Mouse (Mus musculus) limb, embryonic 14.5 days (tissue): ENCODE measurements at regions not wholly inside any gene's neighbourhood (a gene's known extent, or its start where the extent isn't known, plus 50 kb on each side); places are given as distances from the start of the nearest gene placed in this dataset.

ENCODE experiments used
- ATAC-seq: fragments of 200-750 bp; cut with Nextera tagmentation; 2 replicates; pipeline ENCODE4 v1.8.0; 2017; ENCODE audit warnings: low read depth, moderate number of reproducible peaks, moderate TSS enrichment; ENCODE audit not compliant: low FRiP score
- DNase-seq: peaks from one replicate; pipeline ENCODE4 v3.0.0-alpha.2; 2015; ENCODE audit warnings: low spot score
- H3K27ac ChIP-seq: fragments of 300-500 bp; sonication (generic); replicated peaks from 2 replicates; pipeline ENCODE4 v1.5.1; 2014; ENCODE audit warnings: low read depth, mild to moderate bottlenecking, low read length, moderate library complexity, mixed read lengths
- H3K27me3 ChIP-seq: fragments of 300-500 bp; sonication (generic); 2 replicates; pipeline ENCODE4 v1.6.1; 2014; ENCODE audit warnings: low read length, mixed read lengths; ENCODE audit not compliant: control insufficient read depth, insufficient read depth
- H3K36me3 ChIP-seq: fragments of 300-500 bp; sonication (generic); 2 replicates; pipeline ENCODE4 v1.6.1; 2014; ENCODE audit warnings: mild to moderate bottlenecking, low read length, moderate library complexity, mixed read lengths; ENCODE audit not compliant: control insufficient read depth, insufficient read depth
- H3K4me1 ChIP-seq: fragments of 300-500 bp; sonication (generic); 2 replicates; pipeline ENCODE4 v1.6.1; 2014; ENCODE audit warnings: antibody characterized with exemption, low read length, mixed read lengths; ENCODE audit not compliant: control insufficient read depth, insufficient read depth
- H3K4me2 ChIP-seq: fragments of 300-500 bp; sonication (generic); replicated peaks from 2 replicates; pipeline ENCODE4 v1.6.1; 2014; ENCODE audit warnings: low read depth, mild to moderate bottlenecking, low read length, moderate library complexity; ENCODE audit not compliant: severe bottlenecking
- H3K4me3 ChIP-seq: fragments of 300-500 bp; sonication (generic); replicated peaks from 2 replicates; pipeline ENCODE4 v1.5.1; 2014; ENCODE audit warnings: low read length
- H3K9ac ChIP-seq: fragments of 300-500 bp; sonication (generic); 2 replicates; pipeline ENCODE4 v1.6.1; 2014; ENCODE audit warnings: mild to moderate bottlenecking, low read depth, low read length, moderate library complexity; ENCODE audit not compliant: severe bottlenecking
- H3K9me3 ChIP-seq: fragments of 300-500 bp; sonication (generic); 2 replicates; pipeline ENCODE4 v1.6.1; 2016; ENCODE audit warnings: low read length; ENCODE audit not compliant: control insufficient read depth
- POLR2A ChIP-seq: fragments of 200-500 bp; IDR thresholded peaks from 2 replicates; pipeline ENCODE4 v1.8.0; 2012; ENCODE audit warnings: inconsistent platforms, mild to moderate bottlenecking, moderate library complexity, borderline replicate concordance; ENCODE audit not compliant: insufficient read depth, insufficient read length; ENCODE audit errors: extremely low read depth
- WGBS: fragments of 180-500 bp; shearing (Covaris S2); extraction: QIAGEN DNeasy Blood & Tissue Kit; methylation state at CpG from one replicate; pipeline ENCODE4 v1.1.7; 2014; 5-methylcytosine and 5-hydroxymethylcytosine counted together

- ATAC-seq: no peak
- Histone ChIP-seq H3K36me3 (no peaks in the 10 kb centered on the region), H3K4me2 (no peak overlapping the region), H3K9me3 (no peaks in the 10 kb centered on the region), H3K27me3 (no peaks in the 10 kb centered on the region), H3K27ac (no peak overlapping the region), H3K9ac (no peak overlapping the region), H3K4me1 (peaks cover 3% of the 10 kb centered on the region), H3K4me3 (no peak overlapping the region)
- WGBS: 93% methylated on average over 3 of the region's 3 CpGs
- DNase-seq: no peak
- TF ChIP-seq POLR2A: no peak
Observed at GRCm38 (mm10) chr12:13119653-13120052, 129.4 kb downstream of the Ddx1 start.

GRCm38 (mm10) chr12:13118026-13118425, 131.0 kb downstream of the Ddx1 start:
- DNase-seq (no peak), ATAC-seq (no peak)
- no peak overlapping the region for H3K4me3 ChIP-seq
- 70% methylated on average over 9 of the region's 9 CpGs for WGBS
- no peak overlapping the region for H3K4me2 ChIP-seq
- peaks cover 3% of the 10 kb centered on the region for H3K4me1 ChIP-seq
- H3K27ac ChIP-seq: no peak overlapping the region
- no peak for TF ChIP-seq POLR2A
- H3K27me3 ChIP-seq: no peaks in the 10 kb centered on the region
- no peaks in the 10 kb centered on the region for H3K36me3 ChIP-seq
- no peak overlapping the region for H3K9ac ChIP-seq
- no peaks in the 10 kb centered on the region for H3K9me3 ChIP-seq

- H3K4me2 ChIP-seq: no peak overlapping the region
- no peak overlapping the region for H3K27ac ChIP-seq
- H3K27me3 ChIP-seq: no peaks in the 10 kb centered on the region
- DNase-seq: peak; percentile 29
- no peaks in the 10 kb centered on the region for H3K9me3 ChIP-seq
- ATAC-seq: no peak
- H3K4me1 ChIP-seq: no peaks in the 10 kb centered on the region
- no peak for TF ChIP-seq POLR2A
- 64% methylated on average over 4 of the region's 4 CpGs for WGBS
- no peak overlapping the region for H3K9ac ChIP-seq
- H3K4me3 ChIP-seq: no peak overlapping the region
- no peaks in the 10 kb centered on the region for H3K36me3 ChIP-seq
Observed at GRCm38 (mm10) chr12:13114341-13114740, 134.7 kb downstream of the Ddx1 start.

- H3K27ac ChIP-seq: no peak overlapping the region
- no peak for DNase-seq
- no peak for TF ChIP-seq POLR2A
- no peak overlapping the region for H3K9ac ChIP-seq
- H3K36me3 ChIP-seq: no peaks in the 10 kb centered on the region
- H3K4me2 ChIP-seq: no peak overlapping the region
- no peaks in the 10 kb centered on the region for H3K9me3 ChIP-seq
- H3K27me3 ChIP-seq: no peaks in the 10 kb centered on the region
- WGBS: 88% methylated on average over 3 of the region's 3 CpGs
- H3K4me1 ChIP-seq: peaks cover 8% of the 10 kb centered on the region
- H3K4me3 ChIP-seq: no peak overlapping the region
- no peak for ATAC-seq
Observed at GRCm38 (mm10) chr12:13106931-13107330, 142.1 kb downstream of the Ddx1 start.

GRCm38 (mm10) chr12:13100505-13101354, 148.3 kb downstream of the Ddx1 start:
- 20% methylated on average over 12 of the region's 12 CpGs for WGBS
- Histone ChIP-seq H3K27ac (no peak overlapping the region), H3K9me3 (no peaks in the 10 kb centered on the region), H3K9ac (no peak overlapping the region), H3K4me2 (no peak overlapping the region), H3K4me1 (peaks cover 8% of the 10 kb centered on the region), H3K4me3 (no peak overlapping the region), H3K27me3 (no peaks in the 10 kb centered on the region), H3K36me3 (no peaks in the 10 kb centered on the region)
- ATAC-seq (peak; percentile 19; the same call in 1 of the 2 replicates), DNase-seq (peak; percentile 36)
- TF ChIP-seq POLR2A: no peak
